Mouse (Mus musculus) layer of hippocampus, adult 9-10 months (tissue): ENCODE measurements around the gene C2cd4b.
"Not testable (repeated sequence)": the region's sequence is repeated elsewhere in the genome, so short reads cannot be mapped to it uniquely, and the experiment has no call there.

Experiments
- DNase-seq: peaks from one replicate; pipeline ENCODE4 v3.0.0; 2022; ENCODE audit warnings: low spot score

C2cd4b gene

GRCm38 (mm10) chr9:67759163-67759955 is at the start of gene C2cd4b:
TSS of gene C2cd4b (plus strand) at chr9:67759437.
- no peak for DNase-seq

DNA sequence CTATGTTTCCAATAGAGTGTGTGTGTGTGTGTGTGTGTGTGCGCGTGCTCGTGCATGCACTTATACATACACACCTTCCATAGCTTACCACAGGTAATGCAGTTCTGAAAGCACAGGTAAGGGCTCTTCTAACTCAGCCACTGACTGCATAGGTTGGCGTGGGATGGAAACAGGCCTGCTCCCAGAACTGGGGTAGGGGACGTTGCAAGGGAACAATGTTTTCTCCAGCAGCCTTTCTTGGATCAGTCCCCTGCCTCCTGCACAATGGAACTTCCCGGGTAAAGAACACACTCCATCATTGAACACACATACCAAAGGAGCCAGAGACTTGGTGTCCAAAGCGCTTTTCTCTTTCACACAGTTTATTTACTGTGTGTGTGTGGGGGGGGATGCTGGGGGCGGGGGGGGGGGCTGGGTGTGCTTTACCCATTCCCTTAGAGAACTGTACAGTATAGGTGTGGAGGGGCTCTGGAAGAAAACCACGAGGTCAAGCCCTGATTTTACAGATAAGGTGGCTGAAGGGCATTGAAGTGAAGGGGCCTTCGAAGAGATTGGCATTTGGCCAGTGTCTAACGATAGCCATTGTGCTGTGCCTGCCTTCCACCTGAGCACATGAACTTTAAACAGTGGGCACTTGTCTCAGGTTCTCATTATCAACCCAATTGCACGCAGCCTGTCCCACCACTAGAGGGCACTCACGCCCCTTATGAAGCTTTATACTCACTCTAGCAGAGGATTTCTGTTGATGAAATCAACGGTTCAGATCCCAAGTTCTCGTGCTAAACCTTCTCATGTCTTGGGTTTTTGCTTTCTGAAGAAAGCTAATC is 48.0 kb upstream of the C2cd4b start:
- peak; percentile 70 for DNase-seq

DNA sequence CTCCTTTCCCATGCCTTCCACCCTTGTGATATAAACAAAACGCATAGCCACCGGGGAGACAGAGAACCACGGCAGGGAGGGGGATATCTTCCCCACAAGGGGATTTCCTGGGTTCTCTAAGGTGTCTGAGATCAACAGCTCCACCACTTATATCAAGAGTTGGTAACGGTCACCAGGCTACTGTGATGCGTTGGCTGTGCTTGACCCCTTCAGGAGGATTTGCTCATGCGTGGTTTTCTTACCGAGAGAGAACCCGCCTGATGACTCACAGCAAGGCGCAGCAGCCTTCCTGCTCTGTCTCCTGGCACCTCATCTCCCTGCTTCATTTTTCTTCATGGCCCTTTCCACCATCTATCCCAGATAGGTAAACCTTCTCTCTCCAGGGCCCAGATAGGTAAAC is 47.1 kb upstream of the C2cd4b start:
- DNase-seq: no peak

DNA sequence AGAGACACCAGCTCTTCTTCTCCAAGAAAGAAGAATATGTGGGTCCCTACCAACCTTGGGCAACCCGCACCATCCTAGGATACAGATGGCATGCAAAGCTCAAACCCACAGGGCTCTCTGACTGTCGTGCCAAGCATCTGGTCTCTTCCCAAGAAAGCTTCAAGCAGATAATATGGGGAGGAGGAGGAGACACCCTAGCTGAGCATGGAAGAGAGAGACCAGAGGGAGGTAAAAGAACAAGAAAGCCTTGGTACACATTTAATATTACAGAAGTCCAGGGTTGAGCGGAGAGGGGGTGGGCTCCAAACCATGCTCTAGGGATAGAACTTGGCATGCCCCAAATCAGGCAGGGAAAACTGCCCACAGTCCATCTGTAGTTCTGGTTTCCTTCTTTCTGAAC is 42.2 kb upstream of the C2cd4b start:
- no peak for DNase-seq

GRCm38 (mm10) chr9:67718596-67718995 is 40.6 kb upstream of the C2cd4b start:
- DNase-seq: no peak

DNA sequence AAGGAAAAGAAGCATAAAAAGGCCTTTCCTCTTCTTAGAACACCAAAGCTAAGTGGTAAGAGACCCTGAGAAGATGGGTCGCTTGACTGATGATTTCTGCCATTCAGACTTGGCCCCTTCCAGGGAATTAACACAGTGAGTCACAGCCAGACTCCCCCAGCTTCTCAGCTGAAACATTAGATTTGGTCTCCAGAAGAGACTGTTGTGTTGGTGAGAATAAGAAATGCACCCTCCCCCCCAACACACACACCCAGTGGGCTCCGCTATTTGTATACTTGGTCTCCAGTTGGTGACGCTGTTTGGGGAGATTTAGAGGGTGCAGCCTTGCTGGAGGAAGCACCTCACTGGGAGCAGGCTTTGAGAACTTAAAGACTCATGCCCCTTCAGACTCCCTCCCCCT is 39.1 kb upstream of the C2cd4b start:
- no peak for DNase-seq

DNA sequence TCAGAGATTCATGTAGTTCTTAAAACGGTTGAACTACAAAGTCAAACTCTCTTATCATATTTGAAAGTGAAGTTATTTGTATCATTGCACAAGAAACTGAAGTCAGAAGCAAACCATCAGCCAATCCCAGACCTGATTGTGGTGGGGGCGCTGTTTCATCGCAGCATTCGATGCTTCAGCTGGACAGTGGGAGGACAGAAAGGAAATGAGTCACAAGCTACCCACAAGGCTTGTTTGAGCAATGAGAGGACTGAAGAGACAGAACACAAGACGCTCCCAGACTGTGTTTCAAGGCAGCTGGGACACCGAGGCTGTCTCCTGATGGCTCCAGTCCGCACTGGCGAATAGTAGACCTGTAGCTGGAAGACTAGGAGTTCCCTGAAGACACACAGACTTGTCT is 36.9 kb upstream of the C2cd4b start:
- no peak for DNase-seq

GRCm38 (mm10) chr9:67725196-67725595 is 34.0 kb upstream of the C2cd4b start:
- DNase-seq: no peak

- no peak for DNase-seq
Observed at GRCm38 (mm10) chr9:67733716-67734115, 25.5 kb upstream of the C2cd4b start.

- no peak for DNase-seq
Observed at GRCm38 (mm10) chr9:67735426-67735825, 23.8 kb upstream of the C2cd4b start.

- no peak for DNase-seq
Observed at GRCm38 (mm10) chr9:67741256-67741655, 18.0 kb upstream of the C2cd4b start.

- DNase-seq: no peak
Observed at GRCm38 (mm10) chr9:67753411-67754182, 5.6 kb upstream of the C2cd4b start.

- DNase-seq: no peak
Observed at GRCm38 (mm10) chr9:67754713-67755112, 4.5 kb upstream of the C2cd4b start.

- DNase-seq: peak; percentile 53
Observed at GRCm38 (mm10) chr9:67758686-67759085, 551 bp upstream of the C2cd4b start.

- not testable (repeated sequence) for DNase-seq
Observed at GRCm38 (mm10) chr9:67759956-67760764, 923 bp downstream of the C2cd4b start.

DNA sequence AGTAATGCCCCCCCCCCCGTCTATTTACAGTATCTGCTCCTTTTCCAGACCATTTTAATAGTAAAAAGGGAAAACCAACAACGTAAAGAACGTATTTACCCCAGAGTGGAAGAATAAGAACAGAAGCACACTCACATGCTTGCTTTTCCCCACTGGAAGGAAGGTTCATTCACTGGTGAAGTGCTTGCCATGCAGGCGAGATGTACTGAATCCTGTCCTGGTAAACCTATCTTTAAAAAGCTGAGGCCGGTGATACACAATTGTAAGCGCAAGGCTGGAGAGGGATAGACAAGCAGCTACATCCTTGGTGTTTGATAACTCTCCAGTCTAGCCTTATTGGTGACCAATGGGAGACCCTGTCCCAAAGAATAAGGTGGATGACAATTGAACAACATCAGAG is 1.8 kb downstream of the C2cd4b start:
- no peak for DNase-seq

GRCm38 (mm10) chr9:67763326-67763725 is 4.1 kb downstream of the C2cd4b start:
- DNase-seq: no peak

- no peak for DNase-seq
Observed at GRCm38 (mm10) chr9:67766405-67766804, 7.2 kb downstream of the C2cd4b start.

DNA sequence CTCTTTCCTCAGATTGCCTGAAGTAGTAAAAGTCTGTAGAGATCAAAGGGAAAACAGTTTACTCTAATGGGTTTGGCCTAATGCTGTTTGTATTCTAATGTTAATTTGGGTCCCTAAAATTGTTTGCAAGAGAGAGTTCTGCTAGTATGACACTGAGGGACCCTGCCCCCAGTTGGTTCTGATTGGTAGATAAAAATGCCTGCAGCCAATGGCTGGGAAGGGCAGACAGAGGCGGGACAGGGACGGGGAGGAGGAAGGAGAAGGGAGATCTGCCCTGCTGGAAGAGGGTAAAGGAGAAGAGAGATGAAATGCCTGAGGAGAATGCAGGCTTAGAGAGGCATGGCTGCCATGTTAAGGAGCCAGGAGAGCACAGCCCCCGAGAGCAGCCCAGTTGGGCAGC is 7.7 kb downstream of the C2cd4b start:
- DNase-seq: no peak

- no peak for DNase-seq
Observed at GRCm38 (mm10) chr9:67768843-67769242, 9.6 kb downstream of the C2cd4b start.

GRCm38 (mm10) chr9:67769401-67769800 is 10.2 kb downstream of the C2cd4b start:
- no peak for DNase-seq

DNA sequence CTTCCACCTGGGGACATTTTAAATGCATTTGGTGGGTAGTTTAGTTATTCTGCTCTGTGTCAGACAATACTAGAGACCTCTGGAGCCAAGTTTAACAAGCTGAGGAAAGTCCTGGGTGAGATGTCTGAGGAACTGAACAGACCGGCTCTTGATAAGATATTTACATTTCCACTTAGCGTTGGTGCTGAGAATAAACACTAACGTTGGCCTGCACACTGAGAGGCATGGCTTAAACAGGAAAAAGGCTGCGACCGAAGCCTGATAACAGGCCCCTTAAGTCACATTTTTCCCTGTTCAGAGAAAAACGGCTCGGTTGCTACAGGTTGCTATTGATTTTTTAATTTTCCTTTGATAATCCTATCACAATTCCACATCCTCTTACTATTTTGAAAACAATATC is 12.1 kb downstream of the C2cd4b start:
- DNase-seq: no peak
